Mouse (Mus musculus): ENCODE results near the gene Pde9a.

DNA sequence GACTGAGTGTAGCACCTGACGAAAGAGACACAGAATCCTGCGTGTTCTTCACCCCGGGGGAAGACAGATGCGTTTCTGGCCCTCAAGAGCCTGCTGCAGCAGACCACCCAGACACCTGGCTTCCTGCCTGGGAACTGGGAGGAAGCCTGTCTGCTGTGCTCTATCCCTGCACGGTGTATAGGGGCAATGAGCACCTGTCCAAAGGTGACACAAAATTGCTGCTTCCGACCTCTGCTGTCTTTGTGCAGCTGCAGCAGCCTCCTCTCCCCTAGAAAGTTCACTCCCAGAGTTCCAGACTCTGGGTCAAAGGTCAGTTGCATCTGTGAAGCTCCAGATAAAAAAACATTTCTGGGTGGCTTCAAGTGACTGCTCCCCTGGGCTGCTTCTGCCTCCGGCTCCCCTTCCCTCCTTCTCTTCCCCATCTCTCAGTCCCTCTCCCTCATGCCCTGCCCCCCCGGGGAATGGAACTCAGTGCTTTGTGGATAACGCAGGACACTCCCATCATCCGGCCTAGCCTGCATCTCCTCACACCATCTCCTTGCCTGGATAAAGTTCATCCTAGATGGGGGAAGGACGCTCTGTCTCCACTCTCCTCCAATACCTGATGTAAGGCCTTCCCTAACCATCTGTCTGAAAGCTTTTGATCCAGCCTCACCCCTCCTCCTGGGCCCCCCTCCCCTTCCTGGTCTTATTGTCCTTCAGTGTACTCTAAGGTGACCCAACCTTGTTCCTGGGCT, 93.3 kb downstream of the Pde9a start:
- TF ChIP-seq GATA1 (IDR thresholded peaks at IDR 0.05; ENCODE audit: low read length) (no peak), TAL1 (IDR thresholded peaks at IDR 0.05; ENCODE audit: low read length) (no peak)

Measured in erythroblast, embryonic 14.5 days (primary cell).